Mouse (Mus musculus) forebrain, embryonic 12.5 days (tissue): ENCODE data around the gene Zbtb7b. TPM values are rescaled to one million over a fixed set of nuclear protein-coding genes. Genes with fewer than 3 reads are reported as not detected.

Experiments
- ATAC-seq: fragments of 200-750 bp; cut with Nextera tagmentation; 2 replicates; pipeline ENCODE4 v1.8.0; 2017; ENCODE audit warnings: moderate TSS enrichment; ENCODE audit not compliant: low FRiP score
- H3K27ac ChIP-seq: fragments of 300-500 bp; sonication (generic); 2 replicates; pipeline ENCODE4 v1.5.1; 2016; ENCODE audit warnings: mild to moderate bottlenecking
- H3K27me3 ChIP-seq: fragments of 300-500 bp; sonication (generic); 2 replicates; pipeline ENCODE4 v1.6.1; 2016; ENCODE audit warnings: mild to moderate bottlenecking
- H3K36me3 ChIP-seq: fragments of 300-500 bp; sonication (generic); replicated peaks from 2 replicates; pipeline ENCODE4 v1.6.1; 2016; ENCODE audit warnings: mild to moderate bottlenecking
- H3K4me1 ChIP-seq: fragments of 300-500 bp; sonication (generic); 2 replicates; pipeline ENCODE4 v1.6.1; 2016
- H3K4me2 ChIP-seq: fragments of 300-500 bp; sonication (generic); 2 replicates; pipeline ENCODE4 v1.6.1; 2016; ENCODE audit warnings: mild to moderate bottlenecking, moderate library complexity
- H3K4me3 ChIP-seq: fragments of 300-500 bp; sonication (generic); replicated peaks from 2 replicates; pipeline ENCODE4 v1.5.1; 2016; ENCODE audit warnings: mild to moderate bottlenecking
- H3K9ac ChIP-seq: fragments of 300-500 bp; sonication (generic); 2 replicates; pipeline ENCODE4 v1.6.1; 2016; ENCODE audit warnings: mild to moderate bottlenecking
- H3K9me3 ChIP-seq: fragments of 300-500 bp; sonication (generic); 2 replicates; pipeline ENCODE4 v1.6.1; 2016
- WGBS: fragments of 180-500 bp; shearing (Covaris S2); methylation state at CpG from one replicate; pipeline ENCODE4 v1.1.7; 2016; 5-methylcytosine and 5-hydroxymethylcytosine counted together
- polyA plus RNA-seq: library from polyadenylated mRNA; unstranded; fragments of >200 nt; fragmentation: Nextera tagmentation; extraction: Ambion mirVana; gene quantifications from 2 replicates; pipeline ENCODE4 v1.2.1, GENCODE M21; 2016

Zbtb7b gene
- polyA plus RNA-seq, 1 experiment from 2014 or later, result 0.45 TPM

DNA sequence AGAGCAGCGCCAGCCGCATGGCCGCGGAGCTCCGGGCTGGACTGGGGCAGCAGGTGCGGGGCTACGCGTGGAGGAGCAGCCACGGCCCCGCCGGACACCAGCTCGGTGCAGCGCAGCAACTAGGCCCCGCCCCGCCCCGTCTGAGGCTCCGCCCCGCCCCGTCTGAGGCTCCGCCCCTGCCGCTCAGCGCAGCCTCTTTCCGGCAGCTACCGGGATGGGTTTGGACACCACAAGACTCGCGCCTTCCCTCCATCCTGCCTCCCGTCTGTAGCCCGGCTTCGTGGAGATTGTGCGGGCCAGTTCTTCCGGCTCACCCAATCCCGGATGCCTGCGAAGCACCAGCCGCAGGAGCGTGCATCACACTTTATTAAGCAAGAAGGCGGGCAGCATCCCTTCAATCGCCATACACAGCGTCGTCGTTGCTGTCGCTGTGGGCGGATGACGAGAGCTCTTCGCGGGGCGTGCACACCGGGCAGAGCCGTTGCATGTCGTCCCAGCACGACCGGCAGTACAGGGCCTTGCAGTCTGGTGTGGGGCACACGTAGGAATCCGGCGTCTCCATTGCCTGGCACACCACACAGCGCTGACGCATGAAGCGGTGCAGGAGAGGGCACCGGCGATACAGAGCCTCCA is 44.6 kb downstream of the Zbtb7b start, which contains the start of gene Adam15:
Adam15 (minus strand) TSS at position 128 of the 633 bp plus-strand sequence.
- Histone ChIP-seq H3K9ac (peak within 1 kb of the TSS; percentile 59), H3K9me3 (no peaks in the 10 kb centered on the region), H3K4me1 (peaks cover 21% of the 10 kb centered on the region), H3K27ac (peak within 1 kb of the TSS; percentile 51; the same call in 1 of the 2 replicates), H3K36me3 (no peaks in the 10 kb centered on the region; the same call in 1 of the 2 replicates), H3K4me2 (peak within 1 kb of the TSS; percentile 91), H3K4me3 (peak within 1 kb of the TSS; percentile 62), H3K27me3 (peaks cover 44% of the 10 kb centered on the region)
- peak; percentile 93 for ATAC-seq
- WGBS, result under 1% methylated on average over 57 of the region's 59 CpGs

DNA sequence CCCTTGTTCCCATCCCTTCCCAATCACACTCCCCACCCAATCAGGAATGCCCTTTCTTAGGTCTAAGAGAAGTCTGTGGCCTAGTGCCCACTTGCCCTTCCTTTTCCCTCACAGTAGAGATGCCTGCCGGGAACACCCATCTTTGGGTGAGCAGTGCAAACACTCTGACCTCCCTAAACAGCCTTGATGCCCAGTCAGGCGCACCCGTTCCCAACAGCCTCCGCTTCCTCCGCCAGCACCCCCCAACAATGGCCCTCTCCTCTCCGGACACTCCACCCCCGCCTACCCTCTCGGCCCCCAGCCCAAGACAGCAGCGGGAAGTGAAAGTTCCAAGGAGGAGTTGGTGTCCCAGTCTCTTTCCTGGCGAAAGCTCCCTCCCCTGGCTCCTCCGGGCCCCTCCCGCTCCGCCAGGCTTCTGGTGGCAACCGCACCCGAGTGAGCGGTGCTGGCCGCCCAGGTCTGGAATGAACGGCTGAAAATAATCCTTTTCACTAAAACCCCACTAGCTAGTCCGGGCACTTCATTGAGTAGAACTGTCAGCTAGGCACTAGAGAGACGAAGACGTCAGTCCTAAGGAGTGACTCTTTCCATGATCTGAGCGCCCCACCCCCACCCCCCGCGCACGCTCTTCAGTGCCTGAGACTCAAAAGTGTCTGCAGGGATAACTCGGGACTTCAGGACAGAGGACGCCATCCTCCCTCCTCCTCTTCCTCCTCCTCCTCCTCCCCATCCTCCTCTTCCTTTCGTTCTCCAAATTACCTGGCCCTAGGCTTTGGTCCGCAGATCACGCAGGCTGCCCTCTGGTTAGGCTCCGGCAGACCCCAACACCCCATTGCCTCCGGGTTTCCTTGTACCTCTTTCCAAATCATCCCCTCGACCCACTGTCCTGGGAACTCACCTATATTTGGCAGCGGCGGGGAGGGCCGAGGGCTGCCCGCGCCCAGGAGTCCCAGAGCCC is 45.4 kb downstream of the Zbtb7b start:
- Histone ChIP-seq H3K4me2 (peak overlapping the region; percentile 91), H3K9me3 (no peaks in the 10 kb centered on the region), H3K36me3 (no peaks in the 10 kb centered on the region; the same call in 1 of the 2 replicates), H3K27me3 (peaks cover 44% of the 10 kb centered on the region), H3K4me1 (peaks cover 19% of the 10 kb centered on the region), H3K9ac (peak overlapping the region; percentile 59), H3K4me3 (peak overlapping the region; percentile 62), H3K27ac (peak overlapping the region; percentile 46; the same call in 1 of the 2 replicates)
- ATAC-seq, result peak; percentile 34
- 1% methylated on average over 38 of the region's 38 CpGs for whole genome bisulfite sequencing

DNA sequence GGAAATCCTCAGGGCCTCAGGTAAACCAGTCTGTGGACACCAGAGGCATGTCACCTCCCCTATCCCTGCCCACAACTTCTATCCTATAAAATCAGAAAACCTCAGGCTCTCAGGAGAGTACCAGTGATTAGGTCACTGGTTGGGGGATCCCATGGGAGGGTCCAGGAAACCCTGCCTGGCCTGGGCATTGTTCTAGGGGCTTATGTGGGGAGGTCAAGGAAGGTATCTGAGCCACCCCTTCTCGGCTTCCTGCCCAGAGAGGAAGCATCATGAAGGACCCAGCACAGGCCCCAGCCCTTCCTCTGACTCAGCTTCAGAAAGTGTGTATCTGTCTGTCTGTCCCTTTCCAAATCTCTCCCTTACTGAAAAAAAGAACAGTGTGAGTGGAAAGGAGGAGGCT is 46.7 kb downstream of the Zbtb7b start:
- Histone ChIP-seq H3K4me3 (no peak overlapping the region), H3K9ac (no peak overlapping the region), H3K4me1 (peaks cover 19% of the 10 kb centered on the region), H3K36me3 (no peaks in the 10 kb centered on the region; the same call in 1 of the 2 replicates), H3K9me3 (no peaks in the 10 kb centered on the region), H3K4me2 (0 out of 2 replicates have a peak overlapping the region, but pooled peaks have one; percentile 91), H3K27ac (no peak overlapping the region), H3K27me3 (peaks cover 37% of the 10 kb centered on the region)
- 37% methylated on average over 1 of the region's 1 CpGs for WGBS
- ATAC-seq, result no peak

DNA sequence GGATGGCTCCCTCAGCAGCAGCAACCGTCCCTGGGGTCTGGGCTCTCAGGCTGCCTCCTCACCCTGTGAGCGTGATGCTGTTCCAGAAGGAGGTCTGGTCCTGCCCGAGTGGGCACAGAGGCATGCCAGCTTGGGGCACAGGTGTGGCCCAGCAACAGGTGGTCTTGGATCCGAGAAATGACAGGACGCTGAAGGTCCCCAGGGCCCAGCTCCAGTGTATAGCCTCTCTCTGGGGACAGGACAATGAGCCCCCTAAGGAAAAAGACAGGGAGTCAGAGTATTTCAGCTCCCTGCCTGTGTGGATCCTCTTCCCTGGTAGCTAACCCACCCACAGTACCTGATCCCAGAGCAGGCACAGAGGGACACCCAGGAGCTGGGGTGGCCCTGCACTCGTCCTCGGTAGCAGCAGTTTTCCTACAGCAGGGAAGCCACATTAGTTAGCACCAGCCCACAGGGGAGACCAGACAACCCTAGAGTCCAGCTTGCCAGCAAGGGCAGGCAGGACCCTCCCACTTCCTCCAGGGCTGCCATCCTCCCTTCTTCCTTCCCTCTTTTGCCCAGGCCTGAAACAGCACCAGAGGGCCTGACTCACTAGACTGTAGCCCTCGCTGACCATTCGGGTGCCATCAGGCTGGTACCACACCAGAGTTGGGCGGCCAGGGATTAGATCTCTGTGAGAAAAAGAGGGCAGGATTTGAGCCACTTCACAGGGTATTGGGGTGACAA is 47.6 kb downstream of the Zbtb7b start:
- Histone ChIP-seq H3K27ac (no peak overlapping the region), H3K27me3 (peaks cover 29% of the 10 kb centered on the region)

DNA sequence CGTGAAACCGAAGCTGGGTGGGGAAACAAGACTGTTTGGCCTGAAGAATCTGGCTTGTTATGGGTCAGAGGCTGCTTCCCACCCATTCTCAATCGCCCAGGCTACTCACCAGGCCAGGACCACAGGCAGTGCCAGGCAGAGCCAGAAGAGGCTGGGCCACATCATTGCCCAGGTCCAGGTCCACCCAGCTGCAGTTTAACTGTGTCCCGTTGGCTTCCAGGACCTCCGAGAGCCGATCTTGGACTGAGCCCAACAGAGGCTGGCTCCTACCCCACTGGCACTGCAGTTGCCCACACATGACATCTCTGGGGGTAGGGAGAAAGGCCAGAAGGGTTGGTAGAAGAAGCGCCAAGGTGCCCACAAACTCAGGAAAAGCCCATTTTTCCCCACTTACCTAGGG is 51.3 kb downstream of the Zbtb7b start:
- H3K4me3 ChIP-seq, result no peak overlapping the region
- peaks cover 6% of the 10 kb centered on the region for H3K27me3 ChIP-seq
- peaks cover 26% of the 10 kb centered on the region for H3K4me1 ChIP-seq
- peak overlapping the region; percentile 13; the same call in 1 of the 2 replicates for H3K9ac ChIP-seq
- WGBS, result 88% methylated on average over 7 of the region's 7 CpGs
- ATAC-seq, result no peak
- no peaks in the 10 kb centered on the region for H3K9me3 ChIP-seq
- no peak overlapping the region for H3K27ac ChIP-seq
- H3K4me2 ChIP-seq, result no peak overlapping the region
- H3K36me3 ChIP-seq, result no peaks in the 10 kb centered on the region; the same call in 1 of the 2 replicates

More for the DNA sequence above, 47.6 kb downstream of the Zbtb7b start:
- Histone ChIP-seq H3K4me1 (peaks cover 19% of the 10 kb centered on the region), H3K4me2 (no peak overlapping the region), H3K9me3 (no peaks in the 10 kb centered on the region), H3K36me3 (no peaks in the 10 kb centered on the region; the same call in 1 of the 2 replicates), H3K9ac (no peak overlapping the region), H3K4me3 (no peak overlapping the region)
- ATAC-seq, result no peak
- WGBS, result 84% methylated on average over 10 of the region's 10 CpGs

DNA sequence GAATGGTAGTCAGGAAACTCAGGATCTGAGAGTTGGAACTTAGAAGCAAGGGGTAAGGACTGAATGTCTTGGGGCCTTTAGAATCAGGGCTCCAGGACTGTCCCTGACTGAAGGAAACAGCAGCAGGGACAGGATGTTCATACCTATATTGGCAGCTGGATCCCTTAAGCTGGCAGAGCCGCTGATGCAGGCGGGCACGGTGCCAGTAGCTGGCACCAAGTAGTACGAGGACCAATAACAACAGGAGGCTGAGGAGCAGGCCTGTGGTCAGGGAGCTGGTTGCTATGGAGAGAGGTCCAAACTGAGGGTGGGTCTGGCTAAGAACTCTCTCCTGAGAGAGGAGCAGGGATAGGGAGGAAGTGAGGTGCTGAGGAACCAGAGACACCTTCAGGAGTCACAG is 52.8 kb downstream of the Zbtb7b start:
- Histone ChIP-seq H3K36me3 (no peaks in the 10 kb centered on the region; the same call in 1 of the 2 replicates), H3K4me1 (peaks cover 32% of the 10 kb centered on the region), H3K4me3 (no peak overlapping the region), H3K9ac (no peak overlapping the region), H3K4me2 (no peak overlapping the region), H3K9me3 (no peaks in the 10 kb centered on the region), H3K27me3 (no peaks in the 10 kb centered on the region), H3K27ac (no peak overlapping the region)
- ATAC-seq, result no peak
- WGBS, result 88% methylated on average over 4 of the region's 4 CpGs

DNA sequence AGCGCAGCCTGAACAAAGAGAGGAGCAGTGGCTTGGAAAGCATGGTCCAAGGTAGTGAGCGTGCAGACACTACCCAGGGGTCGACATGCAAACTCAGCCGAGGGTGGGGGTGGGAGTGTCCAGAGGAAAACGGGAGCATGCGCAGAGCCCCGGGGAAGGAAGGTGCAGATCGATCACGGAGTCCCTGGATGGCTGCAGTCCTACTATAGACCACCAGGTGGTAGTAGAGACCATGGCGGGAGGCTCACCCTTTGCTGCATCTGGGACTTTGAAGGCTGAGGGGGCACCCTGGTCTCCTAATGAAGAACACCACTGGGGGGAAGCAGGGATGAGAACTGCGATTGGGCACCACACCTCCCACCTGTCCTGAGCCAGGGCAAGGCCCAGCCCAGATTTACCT is 54.1 kb downstream of the Zbtb7b start:
- WGBS, result 3% methylated on average over 11 of the region's 11 CpGs
- peak overlapping the region; percentile 57 for H3K4me2 ChIP-seq
- H3K27ac ChIP-seq, result 0 out of 2 replicates have a peak overlapping the region, but pooled peaks have one; percentile 19
- H3K9ac ChIP-seq, result no peak overlapping the region
- no peaks in the 10 kb centered on the region for H3K9me3 ChIP-seq
- peak; percentile 15 for ATAC-seq
- H3K4me1 ChIP-seq, result peaks cover 45% of the 10 kb centered on the region
- H3K27me3 ChIP-seq, result no peaks in the 10 kb centered on the region
- peak overlapping the region; percentile 28 for H3K4me3 ChIP-seq
- H3K36me3 ChIP-seq, result no peaks in the 10 kb centered on the region; the same call in 1 of the 2 replicates

DNA sequence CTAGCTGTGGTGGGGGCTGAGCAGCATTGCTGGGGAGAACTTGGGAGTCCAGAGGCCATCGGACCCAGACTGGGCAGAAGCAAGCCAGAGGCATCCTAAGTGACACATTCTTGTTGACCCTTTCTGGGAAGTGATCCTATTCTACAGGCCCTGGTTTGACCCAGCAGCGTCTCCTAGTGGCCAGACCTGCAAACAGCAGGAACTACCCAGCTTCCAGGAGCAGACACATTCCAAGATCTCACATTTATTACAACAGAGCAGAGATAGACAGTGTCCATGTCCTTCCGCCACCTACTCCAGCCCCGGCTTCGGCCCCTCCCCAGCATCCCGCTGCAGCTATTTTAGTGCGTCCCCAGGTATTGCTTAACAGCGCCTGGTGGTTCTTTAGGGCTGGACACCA is 55.2 kb downstream of the Zbtb7b start:
- H3K9me3 ChIP-seq, result no peaks in the 10 kb centered on the region
- peaks cover 9% of the 10 kb centered on the region for H3K36me3 ChIP-seq
- no peaks in the 10 kb centered on the region for H3K27me3 ChIP-seq
- ATAC-seq, result no peak
- H3K9ac ChIP-seq, result no peak overlapping the region
- H3K4me2 ChIP-seq, result peak overlapping the region; percentile 70; the same call in 1 of the 2 replicates
- peaks cover 45% of the 10 kb centered on the region for H3K4me1 ChIP-seq
- H3K4me3 ChIP-seq, result no peak overlapping the region
- no peak overlapping the region for H3K27ac ChIP-seq
- WGBS, result 22% methylated on average over 8 of the region's 8 CpGs

DNA sequence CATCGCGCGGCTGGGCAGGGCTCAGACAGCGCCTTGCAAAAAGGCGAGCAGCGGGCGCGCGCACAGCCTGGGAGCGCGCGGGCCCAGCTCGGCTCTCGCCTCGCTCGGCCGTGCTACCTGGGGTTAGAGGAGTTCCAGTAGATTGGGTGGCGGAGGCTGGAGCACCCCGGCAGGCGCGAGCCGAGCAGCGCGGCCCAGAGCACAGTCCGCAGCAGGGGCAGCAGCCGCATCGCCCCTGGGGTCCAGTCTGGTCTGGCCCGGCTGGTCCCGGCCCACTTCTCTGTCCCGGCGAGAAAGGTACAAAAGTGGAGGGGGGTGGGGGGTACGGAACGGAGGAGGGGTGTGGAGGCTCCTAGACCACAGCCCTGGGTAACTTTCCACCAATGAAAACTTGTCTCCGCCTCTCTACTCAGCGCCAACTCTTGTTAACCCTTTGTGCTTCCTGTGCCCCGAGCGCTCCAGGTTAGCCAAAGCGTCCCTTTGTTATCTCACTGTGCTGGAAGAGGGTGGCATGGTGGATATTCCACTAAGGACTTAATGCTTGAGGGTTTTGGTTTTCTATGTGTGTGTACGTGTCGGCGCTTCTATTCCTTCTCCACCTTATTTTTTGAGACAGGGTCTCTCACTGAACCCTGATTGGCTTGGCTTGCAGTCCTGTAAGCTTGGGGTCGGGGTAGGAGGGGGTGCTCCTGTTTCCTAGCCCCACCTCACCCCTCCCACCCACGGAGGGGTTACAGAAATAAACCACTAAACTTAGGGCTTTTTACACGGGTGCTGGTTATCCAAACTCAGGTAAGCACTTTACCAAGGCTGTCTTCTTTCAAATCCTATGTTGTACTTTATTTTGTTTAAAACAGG is 56.6 kb downstream of the Zbtb7b start, which contains the start of gene Efna4:
Efna4 (minus strand) TSS at position 308 of the 858 bp plus-strand sequence.
- Histone ChIP-seq H3K4me1 (peaks cover 50% of the 10 kb centered on the region), H3K9me3 (no peaks in the 10 kb centered on the region), H3K27ac (peak within 1 kb of the TSS; percentile 92), H3K4me3 (peak within 1 kb of the TSS; percentile 84), H3K27me3 (no peaks in the 10 kb centered on the region), H3K9ac (peak within 1 kb of the TSS; percentile 90), H3K4me2 (peak within 1 kb of the TSS; percentile 70), H3K36me3 (peaks cover 23% of the 10 kb centered on the region)
- peak; percentile 77 for ATAC-seq
- WGBS, result under 1% methylated on average over 44 of the region's 44 CpGs

DNA sequence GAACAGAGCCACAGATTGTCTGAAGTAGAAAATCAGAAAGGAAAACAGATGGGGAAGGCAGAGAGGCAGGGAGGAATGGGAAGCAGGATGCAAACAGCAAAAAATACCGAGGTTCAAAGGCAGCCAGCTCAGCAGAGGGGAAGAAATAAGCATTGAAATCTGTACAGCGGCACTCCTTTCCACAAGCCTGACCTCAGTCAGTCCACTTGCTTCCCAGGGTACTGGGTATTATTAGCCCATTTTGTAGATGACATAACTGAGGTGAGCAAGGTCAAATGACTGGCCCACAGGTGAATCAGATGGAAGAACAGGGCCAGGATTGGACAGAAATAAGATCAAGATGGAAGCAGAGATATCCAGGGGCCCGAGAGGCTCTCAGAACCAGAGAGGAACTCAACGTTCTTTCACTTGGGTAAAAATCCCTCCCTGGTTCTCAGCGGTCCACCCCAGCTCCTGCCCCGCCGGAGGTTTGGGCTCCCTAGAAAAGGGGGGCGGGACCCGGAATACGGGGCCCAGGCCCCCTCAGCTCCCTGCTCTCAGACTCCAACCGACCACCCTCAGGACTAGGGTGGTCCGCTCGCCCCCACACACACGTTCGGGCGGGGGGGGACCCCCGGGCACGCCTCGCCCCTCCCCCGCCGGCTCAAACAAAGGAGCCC is 57.4 kb downstream of the Zbtb7b start:
- Histone ChIP-seq H3K4me1 (peaks cover 57% of the 10 kb centered on the region), H3K9ac (peak overlapping the region; percentile 90), H3K36me3 (peaks cover 24% of the 10 kb centered on the region), H3K27me3 (no peaks in the 10 kb centered on the region), H3K9me3 (no peaks in the 10 kb centered on the region), H3K4me2 (peak overlapping the region; percentile 70), H3K4me3 (peak overlapping the region; percentile 84), H3K27ac (peak overlapping the region; percentile 92)
- 4% methylated on average over 20 of the region's 21 CpGs for WGBS
- ATAC-seq, result peak; percentile 47
